Comparison of ENCODE assay signal across 19 mouse cellular contexts in genomic region chr3:129471332-129471731, GRCm38 (mm10).
"Had no signal": no experiment of that assay in that cellular context is flagged by ENCODE, and none has a peak within 500 bp of the region (broad histone marks: within the 10 kb centered on the region; RNA-seq: fewer than 3 reads in every experiment).

No protein-coding gene starts in this region.

- H3K4me3 ChIP-seq: limb, embryonic 15.5 days; midbrain, embryonic 10.5 days; midbrain, embryonic 13.5 days; midbrain, embryonic 15.5 days; myocyte; neural tube, embryonic 13.5 days; neural tube, embryonic 15.5 days had no signal

- H3K36me3 ChIP-seq: limb, embryonic 15.5 days; midbrain, embryonic 10.5 days; midbrain, embryonic 13.5 days; midbrain, embryonic 15.5 days; neural tube, embryonic 13.5 days; neural tube, embryonic 15.5 days had no signal

- H3K27ac ChIP-seq: limb, embryonic 15.5 days; midbrain, embryonic 10.5 days; midbrain, embryonic 13.5 days; midbrain, embryonic 15.5 days; neural tube, embryonic 13.5 days; neural tube, embryonic 15.5 days had no signal

- H3K9ac ChIP-seq: limb, embryonic 15.5 days; lung, embryonic 14.5 days; midbrain, embryonic 13.5 days; midbrain, embryonic 15.5 days; neural tube, embryonic 13.5 days; neural tube, embryonic 15.5 days had no signal

- H3K9me3 ChIP-seq: limb, embryonic 15.5 days; midbrain, embryonic 10.5 days; midbrain, embryonic 13.5 days; midbrain, embryonic 15.5 days; neural tube, embryonic 13.5 days; neural tube, embryonic 15.5 days had no signal

- H3K4me2 ChIP-seq: limb, embryonic 15.5 days; lung, embryonic 14.5 days; midbrain, embryonic 13.5 days; midbrain, embryonic 15.5 days; neural tube, embryonic 13.5 days; neural tube, embryonic 15.5 days had no signal

- ATAC-seq: midbrain, embryonic 13.5 days; midbrain, embryonic 15.5 days had no signal

- H3K27me3 ChIP-seq: limb, embryonic 15.5 days; midbrain, embryonic 13.5 days; midbrain, embryonic 15.5 days; neural tube, embryonic 13.5 days; neural tube, embryonic 15.5 days had no signal

- DNase-seq: lung, adult 18-20 months; lung, embryonic 14.5 days; lung, postnatal 10 days; lung, postnatal 4 days; retina, postnatal 1 day; right cerebral cortex, adult 18-20 months; right cerebral cortex, postnatal 25 days; right cerebral cortex, postnatal 4 days; spleen, adult 18-20 months; thymus, adult 18-20 months; thymus, postnatal 14 days; thymus, postnatal 36 days had no signal

- H3K4me1 ChIP-seq: limb, embryonic 15.5 days; midbrain, embryonic 10.5 days; midbrain, embryonic 13.5 days; midbrain, embryonic 15.5 days; neural tube, embryonic 13.5 days; neural tube, embryonic 15.5 days had no signal
